Mouse (Mus musculus) liver, embryonic 16.5 days (tissue): ENCODE measurements around the gene Hnf4a. TPM values are rescaled to one million over a fixed set of nuclear protein-coding genes. Genes with fewer than 3 reads are reported as not detected.

ENCODE experiments used
- ATAC-seq: fragments of 200-750 bp; cut with Nextera tagmentation; 2 replicates; pipeline ENCODE4 v1.8.0; 2017; ENCODE audit warnings: low read depth, mild to moderate bottlenecking, moderate number of reproducible peaks, moderate library complexity
- H3K27ac ChIP-seq: fragments of 300-500 bp; sonication (generic); 2 replicates; pipeline ENCODE4 v1.5.1; 2014; ENCODE audit warnings: mild to moderate bottlenecking, low read length
- H3K27me3 ChIP-seq: fragments of 300-500 bp; sonication (generic); 2 replicates; pipeline ENCODE4 v1.6.1; 2014; ENCODE audit warnings: low read depth, low read length, mixed read lengths; ENCODE audit not compliant: control insufficient read depth, insufficient read depth
- H3K36me3 ChIP-seq: fragments of 300-500 bp; sonication (generic); 2 replicates; pipeline ENCODE4 v1.6.1; 2014; ENCODE audit warnings: mild to moderate bottlenecking; ENCODE audit not compliant: control insufficient read depth, insufficient read depth
- H3K4me1 ChIP-seq: fragments of 300-500 bp; sonication (generic); 2 replicates; pipeline ENCODE4 v1.6.1; 2014; ENCODE audit warnings: low read depth, low read length, mixed read lengths; ENCODE audit not compliant: control insufficient read depth
- H3K4me2 ChIP-seq: fragments of 300-500 bp; sonication (generic); 2 replicates; pipeline ENCODE4 v1.6.1; 2014; ENCODE audit warnings: low read depth, low read length, mixed read lengths
- H3K4me3 ChIP-seq: fragments of 300-500 bp; sonication (generic); 2 replicates; pipeline ENCODE4 v1.5.1; 2014; ENCODE audit warnings: low read depth, mild to moderate bottlenecking, low read length
- H3K9ac ChIP-seq: fragments of 300-500 bp; sonication (generic); 2 replicates; pipeline ENCODE4 v1.6.1; 2014; ENCODE audit warnings: low read depth, low read length
- H3K9me3 ChIP-seq: fragments of 300-500 bp; sonication (generic); replicated peaks from 2 replicates; pipeline ENCODE4 v1.6.1; 2016; ENCODE audit warnings: low read length; ENCODE audit not compliant: control insufficient read depth
- WGBS: fragments of 180-500 bp; shearing (Covaris S2); extraction: QIAGEN DNeasy Blood & Tissue Kit; methylation state at CpG from one replicate; pipeline ENCODE4 v1.1.7; 2014; ENCODE audit not compliant: insufficient replicate concordance; 5-methylcytosine and 5-hydroxymethylcytosine counted together
- polyA plus RNA-seq: library from polyadenylated mRNA; unstranded; fragments of >200 nt; fragmentation: Nextera tagmentation; extraction: Ambion mirVana; gene quantifications from 2 replicates; pipeline ENCODE4 v1.2.1, GENCODE M21; 2015

Hnf4a gene
- polyA plus RNA-seq, 1 experiment from 2014 or later, result 21.1 TPM

- Histone ChIP-seq H3K27me3 (no peaks in the 10 kb centered on the region), H3K4me3 (no peak overlapping the region), H3K4me2 (no peak overlapping the region), H3K9me3 (no peaks in the 10 kb centered on the region), H3K36me3 (no peaks in the 10 kb centered on the region), H3K27ac (no peak overlapping the region), H3K4me1 (peaks cover 12% of the 10 kb centered on the region; the same call in 1 of the 2 replicates), H3K9ac (no peak overlapping the region)
- ATAC-seq, result no peak
- 39% methylated on average over 5 of the region's 5 CpGs for WGBS
Observed at GRCm38 (mm10) chr2:163587506-163587905, 80.9 kb downstream of the Hnf4a start.

- H3K27ac ChIP-seq, result no peak overlapping the region
- no peak for ATAC-seq
- no peaks in the 10 kb centered on the region for H3K9me3 ChIP-seq
- no peaks in the 10 kb centered on the region for H3K27me3 ChIP-seq
- H3K4me1 ChIP-seq, result peaks cover 21% of the 10 kb centered on the region
- H3K4me3 ChIP-seq, result no peak overlapping the region
- 18% methylated on average over 12 of the region's 12 CpGs for WGBS
- H3K4me2 ChIP-seq, result no peak overlapping the region
- no peak overlapping the region for H3K9ac ChIP-seq
- no peaks in the 10 kb centered on the region for H3K36me3 ChIP-seq
Observed at GRCm38 (mm10) chr2:163590211-163590610, 83.6 kb downstream of the Hnf4a start.

GRCm38 (mm10) chr2:163590996-163591395 is 84.4 kb downstream of the Hnf4a start:
- Histone ChIP-seq H3K27me3 (no peaks in the 10 kb centered on the region), H3K36me3 (no peaks in the 10 kb centered on the region), H3K9me3 (no peaks in the 10 kb centered on the region), H3K9ac (no peak overlapping the region), H3K27ac (no peak overlapping the region), H3K4me1 (peaks cover 25% of the 10 kb centered on the region), H3K4me3 (no peak overlapping the region), H3K4me2 (no peak overlapping the region)
- ATAC-seq, result no peak
- 72% methylated on average over 5 of the region's 5 CpGs for WGBS

- Histone ChIP-seq H3K27ac (no peak overlapping the region), H3K4me1 (peaks cover 36% of the 10 kb centered on the region), H3K4me2 (no peak overlapping the region), H3K36me3 (no peaks in the 10 kb centered on the region), H3K27me3 (no peaks in the 10 kb centered on the region), H3K9me3 (no peaks in the 10 kb centered on the region), H3K4me3 (no peak overlapping the region), H3K9ac (no peak overlapping the region)
- 50% methylated on average over 1 of the region's 1 CpGs for WGBS
- no peak for ATAC-seq
Observed at GRCm38 (mm10) chr2:163592084-163592483, 85.5 kb downstream of the Hnf4a start.

GRCm38 (mm10) chr2:163593636-163594282 is 87.2 kb downstream of the Hnf4a start:
- H3K4me2 ChIP-seq, result no peak overlapping the region

GRCm38 (mm10) chr2:163595119-163595518 is 88.5 kb downstream of the Hnf4a start:
- WGBS, result 28% methylated on average over 2 of the region's 2 CpGs
- Histone ChIP-seq H3K9ac (no peak overlapping the region), H3K4me1 (peaks cover 48% of the 10 kb centered on the region)

More at GRCm38 (mm10) chr2:163593636-163594282, 87.2 kb downstream of the Hnf4a start:
- H3K27ac ChIP-seq, result no peak overlapping the region; the same call in 1 of the 2 replicates
- 62% methylated on average over 10 of the region's 10 CpGs for WGBS
- peaks cover 48% of the 10 kb centered on the region for H3K4me1 ChIP-seq
- no peaks in the 10 kb centered on the region for H3K9me3 ChIP-seq
- no peaks in the 10 kb centered on the region for H3K27me3 ChIP-seq
- H3K4me3 ChIP-seq, result no peak overlapping the region
- H3K36me3 ChIP-seq, result no peaks in the 10 kb centered on the region
- no peak overlapping the region for H3K9ac ChIP-seq
- no peak for ATAC-seq

GRCm38 (mm10) chr2:163596057-163596872 is 89.7 kb downstream of the Hnf4a start:
- WGBS, result 47% methylated on average over 13 of the region's 13 CpGs
- no peak overlapping the region for H3K4me3 ChIP-seq
- peak; percentile 24; the same call in 1 of the 2 replicates for ATAC-seq
- H3K36me3 ChIP-seq, result no peaks in the 10 kb centered on the region
- H3K4me2 ChIP-seq, result no peak overlapping the region
- no peaks in the 10 kb centered on the region for H3K9me3 ChIP-seq
- H3K4me1 ChIP-seq, result peaks cover 39% of the 10 kb centered on the region
- no peaks in the 10 kb centered on the region for H3K27me3 ChIP-seq
- H3K9ac ChIP-seq, result no peak overlapping the region
- H3K27ac ChIP-seq, result peak overlapping the region; percentile 67

More at GRCm38 (mm10) chr2:163595119-163595518, 88.5 kb downstream of the Hnf4a start:
- Histone ChIP-seq H3K4me3 (no peak overlapping the region), H3K4me2 (no peak overlapping the region), H3K27ac (peak overlapping the region; percentile 29; the same call in 1 of the 2 replicates), H3K9me3 (no peaks in the 10 kb centered on the region), H3K36me3 (no peaks in the 10 kb centered on the region), H3K27me3 (no peaks in the 10 kb centered on the region)
- no peak for ATAC-seq

- peaks cover 39% of the 10 kb centered on the region for H3K4me1 ChIP-seq
- no peaks in the 10 kb centered on the region for H3K36me3 ChIP-seq
- H3K4me2 ChIP-seq, result no peak overlapping the region
- H3K9me3 ChIP-seq, result no peaks in the 10 kb centered on the region
- H3K4me3 ChIP-seq, result no peak overlapping the region
- H3K27me3 ChIP-seq, result no peaks in the 10 kb centered on the region
- ATAC-seq, result no peak
- H3K9ac ChIP-seq, result no peak overlapping the region
- WGBS, result 26% methylated on average over 3 of the region's 3 CpGs
- no peak overlapping the region for H3K27ac ChIP-seq
Observed at GRCm38 (mm10) chr2:163596873-163597155, 90.2 kb downstream of the Hnf4a start.

- H3K27me3 ChIP-seq, result no peaks in the 10 kb centered on the region
- WGBS, result 46% methylated on average over 4 of the region's 4 CpGs
- H3K4me2 ChIP-seq, result no peak overlapping the region
- ATAC-seq, result no peak
- no peak overlapping the region for H3K9ac ChIP-seq
- H3K27ac ChIP-seq, result no peak overlapping the region
- peaks cover 41% of the 10 kb centered on the region for H3K4me1 ChIP-seq
- H3K9me3 ChIP-seq, result no peaks in the 10 kb centered on the region
- H3K36me3 ChIP-seq, result no peaks in the 10 kb centered on the region
- H3K4me3 ChIP-seq, result no peak overlapping the region
Observed at GRCm38 (mm10) chr2:163597661-163598060, 91.1 kb downstream of the Hnf4a start.
